Mouse (Mus musculus) C2C12 (cell line): ENCODE data around the gene Zbtb24.

Experiments used
- CTCF ChIP-seq: IDR thresholded peaks from one replicate; pipeline ENCODE4 v1.5.1; 2011; ENCODE audit not compliant: control insufficient read depth, insufficient read depth, insufficient read length
- MAX ChIP-seq: IDR thresholded peaks from one replicate; pipeline ENCODE4 v1.6.1; 2011; ENCODE audit warnings: mild to moderate bottlenecking, control low read depth
- MYOG ChIP-seq: IDR thresholded peaks from one replicate; pipeline ENCODE4 v1.6.1; 2011; ENCODE audit not compliant: control insufficient read depth, insufficient read length; ENCODE audit errors: extremely low read depth
- USF1 ChIP-seq: IDR thresholded peaks from one replicate; pipeline ENCODE4 v1.6.1; 2011; ENCODE audit warnings: low read depth, mild to moderate bottlenecking, control low read depth, moderate library complexity

DNA sequence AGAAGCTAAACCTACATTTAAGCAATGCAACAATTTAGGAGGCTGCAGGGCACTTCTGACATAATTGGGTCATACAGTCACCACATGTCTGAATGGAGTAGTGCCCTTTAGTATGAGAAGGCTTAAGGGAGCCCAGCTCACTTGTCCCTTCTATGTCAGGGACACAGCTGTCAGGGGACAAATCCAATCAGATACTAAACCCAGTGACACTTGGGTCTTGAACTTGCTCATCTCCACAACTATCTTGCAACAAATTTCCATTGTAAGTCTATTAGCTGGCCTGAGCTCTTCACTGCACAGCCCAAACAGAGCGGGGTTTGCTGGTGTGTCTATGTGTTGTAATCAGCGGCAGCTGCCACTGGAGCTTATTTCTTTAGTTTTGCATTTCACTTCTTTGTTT, 26.5 kb upstream of the Zbtb24 start:
- no peak for TF ChIP-seq CTCF
- no peak for TF ChIP-seq MYOG
- no peak for TF ChIP-seq MAX
- TF ChIP-seq USF1: no peak
